Mouse (Mus musculus) mature B cell (primary cell): ENCODE data around the gene Ifngr2.

Experiments used
- in situ Hi-C: fragments of 300-500 bp; cut with MboI; formaldehyde crosslinking; loops from 2 replicates; pipeline ENCODE4 v1.14.3; 2019

The Ifngr2 gene

GRCm38 (mm10) chr16:91605156-91605555 lies 58.3 kb downstream of the Ifngr2 start:
- in situ Hi-C loops = no loop called here

DNA sequence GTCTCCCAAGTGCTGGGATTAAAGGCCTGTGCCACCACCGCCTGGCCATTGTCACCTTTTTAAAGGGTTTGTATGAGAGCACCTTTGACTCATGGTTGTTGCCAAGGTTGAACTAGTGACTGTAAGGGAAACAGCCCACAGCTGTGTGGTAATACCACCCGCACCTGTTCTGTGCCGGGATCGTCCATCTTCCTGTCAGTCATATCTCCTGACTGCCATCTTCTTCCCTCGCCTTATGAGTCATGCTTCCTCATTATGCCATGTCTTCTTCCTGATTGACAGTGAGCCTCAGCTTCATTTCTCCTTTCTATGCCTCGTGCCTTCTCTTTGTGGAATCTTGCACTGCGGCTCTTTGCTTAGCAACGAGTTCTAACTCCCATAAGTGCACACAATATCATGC lies 60.1 kb downstream of the Ifngr2 start:
- in situ Hi-C loops = no loop called here

DNA sequence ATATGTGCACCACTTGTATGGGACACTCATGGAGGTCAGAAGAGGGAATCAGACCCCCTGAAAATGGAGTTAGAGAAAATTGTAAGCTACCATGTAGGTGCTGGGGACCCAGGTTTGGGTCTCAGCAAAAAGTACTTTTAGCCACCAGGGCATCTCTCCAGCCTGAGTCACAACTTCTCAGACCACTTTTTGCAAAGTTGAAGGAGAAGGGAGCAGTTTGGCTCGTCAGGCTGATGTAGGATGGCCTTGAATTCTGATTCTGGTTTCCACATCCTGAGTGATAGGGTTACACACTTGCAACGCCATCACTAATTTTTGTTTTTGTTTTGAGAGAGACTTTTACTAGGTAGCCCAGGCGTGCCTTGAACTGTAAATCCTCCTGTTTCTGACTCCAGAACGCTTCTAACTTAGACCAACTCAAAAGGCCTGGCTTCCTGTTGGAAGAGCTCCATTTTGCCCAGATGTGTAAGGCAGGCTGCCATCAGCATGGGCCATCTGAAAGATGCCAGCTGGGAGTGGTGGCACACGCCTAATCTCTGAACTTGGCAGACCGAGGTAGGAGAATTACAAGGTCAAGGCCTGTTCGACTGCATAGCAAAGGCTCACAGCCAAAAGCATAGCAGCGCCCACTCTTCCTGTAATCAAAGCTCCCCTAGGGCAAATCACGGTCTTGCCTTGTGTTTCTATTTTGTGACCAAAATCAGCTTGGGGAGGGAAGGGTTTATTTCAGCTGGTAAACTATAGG lies 62.8 kb downstream of the Ifngr2 start:
- in situ Hi-C loops = no loop called here

- in situ Hi-C loops = no loop called here
Measured at GRCm38 (mm10) chr16:91611248-91611647, 64.4 kb downstream of the Ifngr2 start.

DNA sequence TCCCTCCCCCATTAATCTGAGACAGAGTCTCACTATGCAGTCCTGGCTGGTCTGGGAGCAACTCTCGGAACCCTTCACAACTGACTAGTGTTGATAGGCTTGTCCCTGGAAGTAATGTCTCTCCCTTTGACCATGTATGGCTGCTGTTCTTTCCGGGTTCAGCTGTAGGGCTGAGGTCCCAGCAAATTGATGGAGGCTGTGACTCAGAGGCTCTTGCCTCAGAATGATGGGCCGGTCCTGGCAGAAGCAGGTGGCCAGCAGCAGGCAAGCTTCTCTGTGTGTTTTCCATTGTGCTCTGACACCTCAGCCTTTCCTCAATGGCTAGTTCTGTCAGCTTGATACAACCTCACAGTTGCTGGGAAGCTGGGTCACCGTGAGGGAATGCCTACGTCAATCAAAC lies 65.7 kb downstream of the Ifngr2 start:
- in situ Hi-C loops = no loop called here

DNA sequence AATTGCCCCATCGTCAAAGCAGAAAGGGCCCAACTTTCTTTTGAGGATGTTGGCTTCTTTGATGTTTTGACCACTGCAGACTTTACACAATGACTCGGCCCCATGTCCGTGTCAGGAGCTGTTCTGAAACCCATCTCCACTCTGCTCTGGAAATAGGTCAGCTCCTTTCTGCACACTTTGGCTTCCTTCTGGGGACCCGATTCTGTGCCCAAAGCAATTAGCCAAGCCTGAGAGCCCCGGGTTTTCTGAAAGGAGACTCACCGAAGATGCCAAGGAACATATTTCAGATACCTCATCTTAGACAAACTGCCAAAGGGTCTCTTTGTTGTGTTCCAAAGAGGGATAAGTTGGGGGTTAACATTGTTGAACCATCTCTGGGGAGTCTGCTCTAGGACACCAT lies 67.7 kb downstream of the Ifngr2 start:
- in situ Hi-C loops = no loop called here
